Mouse (Mus musculus) liver, embryonic 14.5 days (tissue): ENCODE measurements around the gene Esrrg.

Experiments
- CTCF ChIP-seq: IDR thresholded peaks from 2 replicates; pipeline ENCODE4 v1.5.1; 2016; ENCODE audit warnings: antibody characterized with exemption, low read depth, control low read depth
- EP300 ChIP-seq: IDR thresholded peaks from 2 replicates; pipeline ENCODE4 v1.6.1; 2016; ENCODE audit warnings: antibody characterized with exemption, low read depth

DNA sequence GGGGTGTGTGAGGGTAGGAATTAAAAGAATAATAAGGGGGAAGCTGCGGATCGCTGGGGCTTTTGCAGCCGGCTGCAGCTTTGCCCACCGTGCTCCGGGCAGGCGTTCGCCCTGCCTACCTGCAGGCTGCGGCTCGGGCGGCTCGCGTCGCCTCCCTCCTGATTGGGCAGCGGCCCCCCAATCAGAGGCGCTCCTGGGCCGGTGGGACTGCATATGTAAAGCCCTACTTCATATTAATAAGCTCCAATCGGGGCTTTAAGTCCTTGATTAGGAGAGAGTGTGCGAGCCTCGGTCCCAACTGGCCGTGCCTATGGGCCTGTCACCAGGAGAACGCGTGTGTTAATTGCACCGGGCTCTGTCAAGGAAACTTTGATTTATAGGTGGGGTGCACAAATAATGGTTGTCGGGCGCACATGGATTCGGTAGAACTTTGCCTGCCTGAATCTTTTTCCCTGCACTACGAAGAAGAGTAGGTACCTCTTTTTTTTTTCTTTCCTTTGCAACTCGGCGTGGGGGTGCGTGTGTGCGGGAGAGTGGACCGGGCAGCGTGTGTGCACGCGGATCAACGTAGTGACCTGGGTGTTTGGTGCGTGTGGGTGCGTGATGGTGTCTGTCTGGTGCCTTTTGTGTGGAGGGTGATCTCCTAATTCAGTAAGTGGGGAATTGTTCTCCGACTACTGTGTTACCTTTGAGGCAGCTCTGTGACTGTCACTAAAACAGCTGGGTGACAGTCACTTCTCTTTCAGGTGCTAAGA, 389.2 kb downstream of the Esrrg start:
- no peak for TF ChIP-seq CTCF
- no peak for TF ChIP-seq EP300
